Mouse (Mus musculus) MEL (cell line): ENCODE results near the gene Best1. TPM values are rescaled to one million over a fixed set of nuclear protein-coding genes. Genes with fewer than 3 reads are reported as not detected.

ENCODE experiments used
- DNase-seq: peaks from one replicate; pipeline ENCODE4 v3.0.0; 2011; ENCODE audit warnings: low read depth, low spot score
- H3K27ac ChIP-seq: 2 replicates; pipeline ENCODE4 v1.5.1; 2012; ENCODE audit warnings: low read depth, mild to moderate bottlenecking, control low read depth, low read length, moderate library complexity; ENCODE audit not compliant: control insufficient read depth
- H3K27me3 ChIP-seq, 2 experiments: fragments of 150-350 bp in 1 of 2; sonication (generic) in 1 of 2; 2 replicates each; pipeline ENCODE4 v1.6.1; 2012; ENCODE audit warnings: low read length in 2 of 2, mild to moderate bottlenecking in 2 of 2, improper control_type of control experiment in 1 of 2, moderate library complexity in 1 of 2; ENCODE audit not compliant: insufficient read depth in 2 of 2, control insufficient read depth in 1 of 2
- H3K36me3 ChIP-seq, 2 experiments: 2 replicates each; pipeline ENCODE4 v1.6.1; 2012 to 2014; ENCODE audit warnings: low read length in 2 of 2, improper control_type of control experiment in 1 of 2, inconsistent platforms in 1 of 2, mild to moderate bottlenecking in 1 of 2; ENCODE audit not compliant: insufficient read depth in 2 of 2, control insufficient read depth in 1 of 2
- H3K4me1 ChIP-seq, 2 experiments: fragments of 150-350 bp in 1 of 2; sonication (generic) in 1 of 2; 2 replicates each; pipeline ENCODE4 v1.6.1; 2012; ENCODE audit warnings: low read length in 2 of 2, improper control_type of control experiment in 1 of 2, mild to moderate bottlenecking in 1 of 2; ENCODE audit not compliant: insufficient read depth in 2 of 2, control insufficient read depth in 1 of 2
- H3K4me3 ChIP-seq, 2 experiments: fragments of 150-350 bp in 1 of 2; sonication (generic) in 1 of 2; 2 replicates each; pipeline ENCODE4 v1.5.1; 2012; ENCODE audit warnings: low read depth in 2 of 2, low read length in 2 of 2, mild to moderate bottlenecking in 2 of 2, moderate library complexity in 2 of 2, control low read depth in 1 of 2, improper control_type of control experiment in 1 of 2; ENCODE audit not compliant: control insufficient read depth in 1 of 2, insufficient read depth in 1 of 2
- H3K79me2 ChIP-seq: 2 replicates; pipeline ENCODE4 v1.6.1; 2012; ENCODE audit warnings: mild to moderate bottlenecking, low read length, moderate library complexity; ENCODE audit not compliant: control insufficient read depth, poor library complexity, insufficient read depth
- H3K9ac ChIP-seq: 2 replicates; pipeline ENCODE4 v1.6.1; 2012; ENCODE audit warnings: low read depth, mild to moderate bottlenecking, control low read depth, low read length, moderate library complexity; ENCODE audit not compliant: control insufficient read depth, poor library complexity, severe bottlenecking
- H3K9me3 ChIP-seq: fragments of 150-350 bp; sonication (generic); replicated peaks from 2 replicates; pipeline ENCODE4 v1.6.1; 2012; ENCODE audit warnings: mild to moderate bottlenecking, low read length, improper control_type of control experiment, moderate library complexity; ENCODE audit not compliant: insufficient read depth
- CTCF ChIP-seq, 3 experiments: IDR thresholded peaks in 2 of 3; conservative IDR thresholded peaks in 1 of 3; 2 replicates each; pipeline ENCODE4 v1.5.1; 2011 to 2012; ENCODE audit warnings: low read length in 3 of 3, low read depth in 2 of 3, mild to moderate bottlenecking in 2 of 3, improper control_type of control experiment in 1 of 3, inconsistent platforms in 1 of 3, mixed read lengths in 1 of 3, moderate library complexity in 1 of 3; ENCODE audit not compliant: control insufficient read depth in 1 of 3, insufficient read depth in 1 of 3, poor library complexity in 1 of 3, severe bottlenecking in 1 of 3
- E2F4 ChIP-seq: IDR thresholded peaks from 2 replicates; pipeline ENCODE4 v1.6.1; 2011; ENCODE audit warnings: low read depth, low read length, improper control_type of control experiment, borderline replicate concordance
- ELF1 ChIP-seq: IDR thresholded peaks from 2 replicates; pipeline ENCODE4 v1.6.1; 2014; ENCODE audit warnings: low read depth, mild to moderate bottlenecking, inconsistent platforms, low read length, improper control_type of control experiment, moderate library complexity
- EP300 ChIP-seq, 2 experiments: IDR thresholded peaks; 2 replicates each; pipeline ENCODE4 v1.6.1; 2011; ENCODE audit warnings: improper control_type of control experiment in 2 of 2, low read length in 2 of 2, low read depth in 1 of 2, mild to moderate bottlenecking in 1 of 2
- ETS1 ChIP-seq: IDR thresholded peaks from 2 replicates; pipeline ENCODE4 v1.6.1; 2012; ENCODE audit warnings: low read depth, mild to moderate bottlenecking, inconsistent platforms, low read length, improper control_type of control experiment, moderate library complexity
- MAFK ChIP-seq: IDR thresholded peaks from 2 replicates; pipeline ENCODE4 v1.6.1; 2011; ENCODE audit warnings: low read depth, mild to moderate bottlenecking, low read length, improper control_type of control experiment, borderline replicate concordance
- MAX ChIP-seq: IDR thresholded peaks from 2 replicates; pipeline ENCODE4 v1.6.1; 2011; ENCODE audit warnings: low read length, improper control_type of control experiment
- MEF2A ChIP-seq: IDR thresholded peaks from 2 replicates; pipeline ENCODE4 v1.6.1; 2014; ENCODE audit warnings: low read depth, mild to moderate bottlenecking, inconsistent platforms, low read length, improper control_type of control experiment; ENCODE audit not compliant: poor library complexity, insufficient replicate concordance, severe bottlenecking; ENCODE audit errors: extremely low read depth
- MYB ChIP-seq: IDR thresholded peaks from 2 replicates; pipeline ENCODE4 v1.6.1; 2011; ENCODE audit warnings: mild to moderate bottlenecking, low read depth, low read length, improper control_type of control experiment
- POLR2A ChIP-seq, 2 experiments: IDR thresholded peaks; 2 replicates each; pipeline ENCODE4 v1.6.1; 2011 to 2012; ENCODE audit warnings: low read length in 2 of 2, mild to moderate bottlenecking in 2 of 2, control low read depth in 1 of 2, improper control_type of control experiment in 1 of 2, low read depth in 1 of 2, moderate library complexity in 1 of 2; ENCODE audit not compliant: control insufficient read depth in 1 of 2, insufficient read depth in 1 of 2, poor library complexity in 1 of 2
- POLR2AphosphoS5 ChIP-seq: IDR thresholded peaks from 2 replicates; pipeline ENCODE4 v1.6.1; 2012; ENCODE audit warnings: low read depth, borderline replicate concordance, mild to moderate bottlenecking, inconsistent platforms, low read length, moderate library complexity, mixed read lengths
- TBP ChIP-seq: IDR thresholded peaks from 2 replicates; pipeline ENCODE4 v1.8.0; 2011; ENCODE audit warnings: low read depth, low read length, improper control_type of control experiment
- TCF12 ChIP-seq: IDR thresholded peaks from 2 replicates; pipeline ENCODE4 v1.6.1; 2014; ENCODE audit warnings: low read depth, mild to moderate bottlenecking, inconsistent platforms, low read length, improper control_type of control experiment, moderate library complexity
- UBTF ChIP-seq: IDR thresholded peaks from 2 replicates; pipeline ENCODE4 v1.6.1; 2012; ENCODE audit warnings: low read depth, mild to moderate bottlenecking, inconsistent platforms, low read length, improper control_type of control experiment, moderate library complexity, borderline replicate concordance; ENCODE audit not compliant: insufficient read depth
- USF2 ChIP-seq, 2 experiments: IDR thresholded peaks; 2 replicates each; pipeline ENCODE4 v1.6.1; 2011 to 2012; ENCODE audit warnings: improper control_type of control experiment in 2 of 2, low read length in 2 of 2, borderline replicate concordance in 1 of 2, inconsistent platforms in 1 of 2, low read depth in 1 of 2, mild to moderate bottlenecking in 1 of 2; ENCODE audit not compliant: insufficient read depth in 1 of 2
- ZKSCAN1 ChIP-seq: IDR thresholded peaks from 2 replicates; pipeline ENCODE4 v1.6.1; 2012; ENCODE audit warnings: low read depth, mild to moderate bottlenecking, inconsistent platforms, low read length, improper control_type of control experiment, moderate library complexity
- ZMIZ1 ChIP-seq: IDR thresholded peaks from 2 replicates; pipeline ENCODE4 v1.6.1; 2012; ENCODE audit warnings: low read depth, mild to moderate bottlenecking, inconsistent platforms, low read length, improper control_type of control experiment, moderate library complexity
- ZNF384 ChIP-seq: IDR thresholded peaks from 2 replicates; pipeline ENCODE4 v1.6.1; 2012; ENCODE audit warnings: low read depth, mild to moderate bottlenecking, inconsistent platforms, low read length, improper control_type of control experiment
- polyA plus RNA-seq, 2 experiments: library from polyadenylated mRNA; stranded (reverse) in 1 of 2; unstranded in 1 of 2; fragments of >175 nt in 1 of 2; fragments of >200 nt in 1 of 2; gene quantifications; 2 replicates each; pipeline versions ENCODE4 v1.2.1 to v1.2.4; 2012; ENCODE audit warnings: low replicate concordance in 2 of 2, low read depth in 1 of 2; ENCODE audit not compliant: insufficient read length in 2 of 2, insufficient read depth in 1 of 2, missing spikeins in 1 of 2
- total RNA-seq: library from RNA; depleted of rRNA; stranded (reverse); fragments of 300-350 nt; gene quantifications from 2 replicates; pipeline ENCODE4 v1.2.3, GENCODE M21; 2012

Gene Best1
- total and polyA plus RNA-seq, 3 experiments: 0.08 TPM; not detected in 2

DNA sequence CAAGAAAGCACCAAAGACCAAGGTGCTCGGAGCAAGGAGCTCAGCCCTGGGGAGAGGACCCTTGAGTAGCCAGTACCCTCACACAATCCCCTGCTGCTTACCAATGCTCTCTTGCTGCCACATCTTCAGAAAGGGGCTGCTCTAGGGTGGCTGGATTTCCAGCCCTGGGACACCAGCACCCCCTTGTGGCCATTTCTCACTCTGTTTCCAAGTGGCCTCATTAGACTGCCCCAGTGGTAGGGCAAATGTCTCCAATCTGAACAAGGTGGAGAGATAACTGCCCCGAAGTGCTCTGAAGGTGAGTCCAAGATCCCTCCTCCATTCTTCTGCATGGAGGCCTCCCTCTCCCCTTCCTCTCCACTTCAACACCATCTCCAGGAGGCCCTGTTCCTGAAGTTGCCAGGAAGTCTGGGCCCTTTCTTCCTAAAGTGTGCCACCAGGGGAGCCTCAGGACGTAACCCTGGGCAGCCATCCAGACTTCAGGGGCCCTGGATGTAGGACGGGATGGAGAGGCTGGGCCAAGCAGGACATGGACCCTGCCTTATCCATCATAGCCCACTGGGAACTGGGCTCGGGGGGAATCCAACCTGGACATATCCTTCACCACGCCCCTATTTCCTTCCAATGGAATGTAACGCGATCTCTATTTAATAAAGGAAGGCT is 33.5 kb upstream of the Best1 start (continued):
- no peak for TF ChIP-seq EP300 (IDR thresholded peaks at IDR 0.05; ENCODE audit: low read depth in 1 of 2, low read length in 2 of 2)
- no peak for TF ChIP-seq MYB
- TF ChIP-seq TCF12: no peak
- TF ChIP-seq MEF2A: no peak
- no peak for TF ChIP-seq UBTF
- TF ChIP-seq ZNF384: no peak

DNA sequence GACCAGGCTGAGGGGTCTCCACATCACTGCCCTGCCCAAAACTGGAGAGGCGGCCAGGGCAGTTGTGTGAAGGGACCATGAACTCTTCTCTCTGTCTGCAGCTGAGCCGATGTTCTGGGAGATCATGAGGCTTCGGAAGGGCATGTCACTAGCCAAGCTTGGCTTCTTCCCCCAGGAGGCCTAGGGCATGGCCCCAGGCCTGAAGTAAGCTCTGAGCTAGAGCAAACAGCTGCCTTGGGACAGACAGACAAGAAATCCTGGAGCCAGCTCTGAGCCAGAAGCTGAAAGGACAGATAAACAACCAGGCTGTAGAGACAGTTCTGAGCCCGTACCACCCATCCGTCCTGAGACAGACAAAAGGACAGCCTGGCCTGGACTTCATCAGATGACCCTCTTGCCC is 32.9 kb upstream of the Best1 start:
- Histone ChIP-seq H3K9me3 (no peaks in the 10 kb centered on the region), H3K9ac (no peak overlapping the region), H3K36me3 (no peaks in the 10 kb centered on the region), H3K79me2 (no peaks in the 10 kb centered on the region), H3K27ac (no peak overlapping the region), H3K4me1 (no peaks in the 10 kb centered on the region), H3K27me3 (no peaks in the 10 kb centered on the region), H3K4me3 (no peak overlapping the region)
- no peak for DNase-seq
- TF ChIP-seq ZMIZ1: no peak
- no peak for TF ChIP-seq ZKSCAN1
- TF ChIP-seq TBP: no peak
- TF ChIP-seq MAX: no peak
- TF ChIP-seq USF2 (IDR thresholded peaks at IDR 0.05; ENCODE audit: borderline replicate concordance in 1 of 2, insufficient read depth in 1 of 2, low read depth in 1 of 2, low read length in 2 of 2): no peak
- TF ChIP-seq POLR2A (IDR thresholded peaks at IDR 0.05; ENCODE audit: control insufficient read depth in 1 of 2, insufficient read depth in 1 of 2, low read depth in 1 of 2, low read length in 2 of 2, poor library complexity in 1 of 2): no peak
- no peak for TF ChIP-seq E2F4
- no peak for TF ChIP-seq ELF1
- no peak for TF ChIP-seq POLR2AphosphoS5
- no peak for TF ChIP-seq ETS1
- no peak for TF ChIP-seq CTCF (IDR thresholded peaks at IDR 0.05 in 2 of 3, conservative IDR thresholded peaks at IDR 0.05 in 1 of 3; ENCODE audit: control insufficient read depth in 1 of 3, insufficient read depth in 1 of 3, low read depth in 2 of 3, low read length in 3 of 3, poor library complexity in 1 of 3, severe bottlenecking in 1 of 3)
- no peak for TF ChIP-seq UBTF
- no peak for TF ChIP-seq MAFK
- TF ChIP-seq, all 39 proteins: peak for 0
